Mouse (Mus musculus): ENCODE data around the gene Hmcn2. TPM values are rescaled to one million over a fixed set of nuclear protein-coding genes. Genes with fewer than 3 reads are reported as not detected.

Gene Hmcn2
- total RNA-seq, 2 experiments from 2014 or later: 0.09 to 0.15 TPM

DNA sequence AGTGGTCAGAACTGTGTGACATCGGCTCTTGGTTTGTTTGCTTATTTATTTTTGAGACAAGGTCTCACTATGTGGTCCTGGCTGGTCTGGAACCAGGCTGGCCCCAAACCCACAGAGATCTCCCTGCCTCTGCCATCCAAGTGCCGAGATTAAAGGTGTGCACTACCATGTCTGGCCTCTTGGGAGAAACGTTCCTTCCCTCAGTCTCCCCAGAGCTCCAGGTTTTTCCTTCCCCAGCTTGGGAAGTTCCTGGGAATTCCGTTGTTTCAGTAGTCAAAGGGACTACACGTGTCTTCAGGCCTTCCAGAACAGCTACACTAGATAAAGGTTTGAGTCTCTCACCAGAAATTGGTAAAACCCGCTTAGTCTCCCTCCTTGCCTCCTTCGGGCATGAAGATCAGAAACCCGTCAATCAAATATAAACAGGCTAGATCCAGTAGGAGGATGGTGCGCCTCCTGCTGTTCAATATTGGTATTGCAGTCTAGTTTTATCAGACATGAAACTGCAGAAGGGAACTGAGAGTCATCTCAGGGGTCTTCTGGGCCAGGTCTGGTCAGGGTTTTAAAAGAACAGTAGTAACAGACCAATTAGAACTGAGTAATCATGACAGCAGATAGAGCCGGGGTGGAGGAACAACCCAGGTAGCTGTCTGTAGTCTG, 158.3 kb downstream of the Hmcn2 start:
- peak; percentile 18; the same call in 1 of the 2 replicates for ATAC-seq (replicated peaks; ENCODE audit: poor library complexity, severe bottlenecking)

DNA sequence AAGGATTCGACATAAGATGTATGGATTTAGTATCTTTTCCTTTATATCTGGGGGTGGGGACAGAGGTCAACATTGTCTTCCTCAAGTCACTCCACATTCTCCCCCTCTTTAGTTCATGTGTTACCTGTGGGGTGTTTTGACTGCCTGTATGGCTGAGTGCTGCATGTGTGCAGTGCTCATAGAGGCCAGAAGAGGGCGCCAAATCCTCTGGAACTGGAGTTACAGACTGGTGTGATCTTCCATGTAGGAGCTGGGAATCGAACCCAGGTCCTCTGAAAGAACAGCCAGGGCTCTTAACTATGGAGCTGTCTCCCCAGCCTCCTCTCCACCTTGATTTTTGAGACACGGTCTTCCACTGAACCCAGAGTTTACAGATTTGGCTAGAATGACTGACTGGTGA, 159.7 kb downstream of the Hmcn2 start:
- ATAC-seq (replicated peaks; ENCODE audit: poor library complexity, severe bottlenecking): no peak

GRCm38 (mm10) chr2:31474686-31475085, 160.5 kb downstream of the Hmcn2 start:
- no peak for ATAC-seq (replicated peaks; ENCODE audit: poor library complexity, severe bottlenecking)

- no peak for ATAC-seq (replicated peaks; ENCODE audit: poor library complexity, severe bottlenecking)
Measured at GRCm38 (mm10) chr2:31476107-31476820, 162.0 kb downstream of the Hmcn2 start.

DNA sequence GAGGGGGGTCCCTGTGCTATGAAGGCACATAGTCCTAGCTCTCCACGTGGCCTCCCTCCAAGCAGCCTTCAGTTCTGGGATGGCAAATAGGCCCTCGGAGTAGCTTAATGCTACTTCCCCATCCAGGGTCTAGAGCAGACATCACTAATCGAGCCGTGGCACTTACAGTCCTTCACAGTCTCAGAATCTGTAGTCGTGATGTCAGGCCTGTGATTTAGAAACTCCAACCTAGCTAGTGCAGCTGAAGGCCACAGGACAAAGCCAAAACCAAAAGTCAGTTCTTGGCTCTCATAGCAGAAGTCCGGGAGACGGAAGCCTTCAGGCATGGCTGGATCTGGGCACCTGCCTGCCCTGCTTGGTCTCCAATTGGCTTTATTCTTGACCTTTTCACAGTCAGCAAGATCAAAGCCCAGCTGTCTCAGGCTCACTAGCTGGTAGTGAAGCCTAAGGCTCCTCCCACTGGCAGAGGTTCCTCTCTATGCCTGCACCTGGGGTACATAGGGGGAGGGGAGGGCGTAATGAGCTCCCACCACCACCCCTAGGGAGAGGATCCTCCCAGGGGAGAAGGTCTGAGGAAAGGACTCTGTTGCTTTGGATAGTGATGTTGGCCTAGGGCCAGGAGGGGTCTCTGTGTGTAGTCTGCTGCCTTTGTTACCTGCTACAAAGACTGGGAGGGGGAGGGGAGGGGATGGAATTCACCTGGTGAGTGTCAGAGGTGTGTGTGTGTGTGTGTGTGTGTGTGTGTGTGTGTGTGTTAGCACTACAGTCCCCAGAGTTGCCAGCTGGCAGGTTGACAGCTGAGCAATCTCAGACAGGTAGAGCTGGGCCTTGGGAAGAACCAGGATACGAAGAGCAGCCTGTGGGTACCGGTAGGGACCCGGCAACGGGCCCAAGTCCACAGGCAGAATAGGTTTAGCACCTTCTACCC, 163.3 kb downstream of the Hmcn2 start:
- no peak for ATAC-seq (replicated peaks; ENCODE audit: poor library complexity, severe bottlenecking)

DNA sequence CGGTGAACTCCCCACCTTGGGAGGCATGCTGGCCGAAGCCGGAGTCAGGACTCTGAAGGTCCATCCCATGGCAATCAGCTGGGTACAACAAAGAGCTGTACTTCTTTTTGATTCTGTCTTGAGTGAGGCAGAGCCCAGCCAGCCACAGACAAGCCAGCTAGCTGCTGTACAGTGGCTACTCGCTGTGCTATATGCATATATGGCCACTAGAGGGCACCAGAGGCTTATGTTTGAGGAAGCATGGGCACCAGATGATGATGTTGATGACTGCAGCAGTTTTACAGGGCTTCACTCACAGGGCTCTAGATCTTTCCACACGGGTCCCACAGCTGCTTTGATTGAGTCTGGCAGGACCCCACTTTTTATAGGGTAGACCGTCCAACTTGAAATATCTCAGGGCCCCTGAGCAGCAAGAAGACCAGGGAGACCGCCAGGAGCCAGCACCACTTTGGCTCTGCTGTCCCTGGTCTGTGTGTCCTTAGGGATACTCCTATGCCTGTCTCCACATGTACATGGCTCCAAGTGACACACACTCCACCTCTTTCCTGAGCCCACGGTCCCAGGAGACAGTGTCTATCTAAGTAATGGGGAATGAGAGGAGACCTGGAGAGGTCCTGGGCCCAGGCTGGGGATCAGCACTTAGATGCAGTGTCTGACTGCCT, 168.8 kb downstream of the Hmcn2 start:
- ATAC-seq (replicated peaks; ENCODE audit: poor library complexity, severe bottlenecking): peak; percentile 80

GRCm38 (mm10) chr2:31484187-31484586, 170.0 kb downstream of the Hmcn2 start:
- ATAC-seq (replicated peaks; ENCODE audit: poor library complexity, severe bottlenecking): peak; percentile 43; the same call in 1 of the 2 replicates

- no peak for ATAC-seq (replicated peaks; ENCODE audit: poor library complexity, severe bottlenecking)
Measured at GRCm38 (mm10) chr2:31489166-31489565, 175.0 kb downstream of the Hmcn2 start.

DNA sequence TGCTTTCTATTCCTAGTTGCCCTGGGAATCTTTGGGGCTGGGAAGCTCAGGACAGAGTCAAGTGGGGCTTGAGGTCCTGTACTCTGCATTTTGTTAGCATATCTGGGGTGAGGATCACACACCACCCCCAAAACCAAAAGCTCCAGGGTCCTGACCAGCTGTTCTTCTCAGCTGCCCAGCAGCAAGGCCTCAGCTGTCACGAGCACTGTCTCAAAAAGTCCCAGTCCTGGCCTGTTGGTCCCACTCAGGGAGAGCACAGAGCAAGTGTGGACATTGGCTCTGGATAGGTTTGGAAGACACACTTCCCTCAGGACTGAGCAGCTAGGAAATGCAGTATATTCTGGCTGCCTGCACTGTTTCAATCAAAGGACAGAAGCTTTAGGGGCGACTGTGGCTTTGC, 176.3 kb downstream of the Hmcn2 start:
- no peak for ATAC-seq (replicated peaks; ENCODE audit: poor library complexity, severe bottlenecking)

GRCm38 (mm10) chr2:31492308-31492707, 178.1 kb downstream of the Hmcn2 start:
- ATAC-seq (replicated peaks; ENCODE audit: poor library complexity, severe bottlenecking): no peak

GRCm38 (mm10) chr2:31493243-31493642, 179.0 kb downstream of the Hmcn2 start:
- ATAC-seq (replicated peaks; ENCODE audit: poor library complexity, severe bottlenecking): no peak

DNA sequence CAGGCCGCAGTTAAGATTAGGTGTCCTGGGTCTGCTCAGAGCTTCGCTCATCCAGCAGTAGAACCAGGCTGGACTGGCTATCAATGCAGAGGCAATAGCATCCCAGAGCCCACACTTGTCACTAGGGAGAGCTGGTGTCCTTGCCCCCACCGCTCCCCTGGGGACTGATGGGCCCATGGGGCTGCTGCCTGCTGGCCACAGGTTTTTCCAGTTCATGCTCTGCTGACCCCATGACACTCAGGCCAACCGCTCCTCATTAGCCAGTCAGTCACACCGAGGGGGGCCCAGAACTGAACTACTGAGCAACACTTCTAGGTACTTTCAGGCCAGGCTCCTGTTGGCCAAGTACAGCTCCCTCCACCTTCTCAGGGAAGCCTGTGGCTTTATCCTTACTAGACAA, 180.1 kb downstream of the Hmcn2 start:
- ATAC-seq (replicated peaks; ENCODE audit: poor library complexity, severe bottlenecking): no peak

GRCm38 (mm10) chr2:31495046-31495476, 180.8 kb downstream of the Hmcn2 start:
- ATAC-seq (replicated peaks; ENCODE audit: poor library complexity, severe bottlenecking): no peak

DNA sequence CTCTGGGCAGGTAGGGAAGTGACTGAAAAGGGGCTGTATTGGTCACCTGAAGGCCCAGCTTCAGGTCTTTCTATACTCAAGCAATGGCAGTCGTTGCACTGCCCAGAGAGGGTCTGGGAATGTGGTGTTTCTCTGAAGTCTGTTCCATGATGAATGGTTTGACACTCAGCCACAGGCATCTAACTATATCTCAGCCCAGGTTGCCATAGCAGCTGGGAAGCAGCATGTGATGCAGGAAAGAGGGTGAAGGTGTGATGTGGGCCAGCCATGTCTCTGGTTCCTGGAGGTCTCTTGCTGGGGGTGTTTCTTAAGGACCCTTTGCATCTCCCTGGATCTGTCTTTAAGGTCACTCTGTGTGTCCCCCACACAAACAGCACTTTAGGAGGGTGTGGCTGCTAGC, 181.9 kb downstream of the Hmcn2 start:
- no peak for ATAC-seq (replicated peaks; ENCODE audit: poor library complexity, severe bottlenecking)

- ATAC-seq (replicated peaks; ENCODE audit: poor library complexity, severe bottlenecking): no peak
Measured at GRCm38 (mm10) chr2:31497113-31497512, 182.9 kb downstream of the Hmcn2 start.

DNA sequence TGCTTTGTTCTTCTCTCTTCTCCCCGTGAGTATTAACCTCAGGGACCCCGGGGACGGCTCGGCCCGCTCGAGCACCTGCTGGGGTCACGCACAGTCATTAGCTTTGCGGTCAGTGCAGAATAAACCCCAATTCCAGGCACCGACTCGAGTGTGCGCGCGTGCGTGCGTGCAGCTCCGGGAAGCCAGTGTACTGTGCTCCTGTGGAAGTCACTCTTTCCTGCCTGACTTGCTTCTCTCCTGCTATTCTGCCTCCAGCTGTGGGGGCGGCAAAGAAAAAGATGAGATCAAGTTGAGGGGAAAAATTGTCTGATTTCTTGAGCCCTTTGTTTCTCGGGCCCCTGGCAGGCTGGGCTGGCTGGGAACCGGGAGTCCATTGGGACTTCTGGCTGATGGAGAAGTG, 183.4 kb downstream of the Hmcn2 start:
- ATAC-seq (replicated peaks; ENCODE audit: poor library complexity, severe bottlenecking): no peak

DNA sequence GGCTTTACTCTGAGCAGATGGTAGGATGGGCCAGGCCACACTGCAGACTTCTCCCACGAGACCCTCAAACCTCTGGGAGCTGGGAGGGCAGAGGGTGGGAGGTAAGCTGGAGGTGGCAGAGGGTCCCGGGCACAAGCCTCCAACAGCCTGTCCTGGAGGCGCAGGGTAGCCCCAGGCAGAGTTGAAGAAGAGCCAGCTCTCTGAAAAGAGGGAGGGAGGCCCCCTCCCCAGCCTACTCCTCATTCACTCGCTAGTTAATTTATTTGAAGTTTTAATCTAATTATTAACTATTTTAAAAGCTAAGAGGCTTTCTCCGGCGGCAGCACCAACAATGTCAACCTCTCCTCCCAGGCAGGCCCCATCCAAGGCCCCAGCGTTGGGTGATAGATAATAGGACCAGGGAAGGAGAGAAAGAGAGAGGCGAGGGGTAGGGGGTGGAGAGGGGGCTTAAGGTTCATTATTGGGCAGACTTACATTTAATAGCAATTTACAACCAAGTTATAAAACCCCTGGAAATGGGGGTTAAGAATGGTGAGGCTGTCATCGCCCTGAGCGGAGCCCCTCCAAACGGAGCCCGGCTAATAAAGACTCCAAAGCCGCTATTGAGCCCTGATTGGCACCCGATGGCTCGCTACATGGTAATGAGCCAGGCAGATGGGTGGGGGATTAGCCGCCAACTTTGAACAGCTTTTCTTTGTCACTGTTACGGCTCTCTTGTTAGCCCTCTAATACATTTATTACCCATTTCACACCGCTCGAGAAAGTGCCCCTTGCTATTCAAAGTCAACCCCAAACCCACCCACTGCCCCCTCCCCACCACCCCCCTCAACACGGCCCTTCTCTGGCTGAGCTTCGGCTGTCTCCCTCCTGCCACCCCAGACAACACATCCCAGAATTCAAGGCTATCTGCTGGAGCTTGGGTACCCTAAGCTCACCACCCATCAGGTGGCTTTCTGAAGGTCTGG, 185.4 kb downstream of the Hmcn2 start:
- ATAC-seq (replicated peaks; ENCODE audit: poor library complexity, severe bottlenecking): no peak

GRCm38 (mm10) chr2:31500292-31501204, 186.3 kb downstream of the Hmcn2 start:
- ATAC-seq (replicated peaks; ENCODE audit: poor library complexity, severe bottlenecking): no peak
